Mouse (Mus musculus) adrenal gland, postnatal 25 days (tissue): ENCODE results near the gene Rassf2. TPM values are rescaled to one million over a fixed set of nuclear protein-coding genes. Genes with fewer than 3 reads are reported as not detected.

Experiments
- DNase-seq: peaks from one replicate; pipeline ENCODE4 v3.0.0; 2021; ENCODE audit warnings: mixed read lengths
- total RNA-seq: library from RNA; stranded (reverse); gene quantifications from 2 replicates; pipeline ENCODE4 v1.2.3, GENCODE M21; 2021

Rassf2 gene
- total RNA-seq, 1 experiment from 2014 or later = 5.6 TPM

DNA sequence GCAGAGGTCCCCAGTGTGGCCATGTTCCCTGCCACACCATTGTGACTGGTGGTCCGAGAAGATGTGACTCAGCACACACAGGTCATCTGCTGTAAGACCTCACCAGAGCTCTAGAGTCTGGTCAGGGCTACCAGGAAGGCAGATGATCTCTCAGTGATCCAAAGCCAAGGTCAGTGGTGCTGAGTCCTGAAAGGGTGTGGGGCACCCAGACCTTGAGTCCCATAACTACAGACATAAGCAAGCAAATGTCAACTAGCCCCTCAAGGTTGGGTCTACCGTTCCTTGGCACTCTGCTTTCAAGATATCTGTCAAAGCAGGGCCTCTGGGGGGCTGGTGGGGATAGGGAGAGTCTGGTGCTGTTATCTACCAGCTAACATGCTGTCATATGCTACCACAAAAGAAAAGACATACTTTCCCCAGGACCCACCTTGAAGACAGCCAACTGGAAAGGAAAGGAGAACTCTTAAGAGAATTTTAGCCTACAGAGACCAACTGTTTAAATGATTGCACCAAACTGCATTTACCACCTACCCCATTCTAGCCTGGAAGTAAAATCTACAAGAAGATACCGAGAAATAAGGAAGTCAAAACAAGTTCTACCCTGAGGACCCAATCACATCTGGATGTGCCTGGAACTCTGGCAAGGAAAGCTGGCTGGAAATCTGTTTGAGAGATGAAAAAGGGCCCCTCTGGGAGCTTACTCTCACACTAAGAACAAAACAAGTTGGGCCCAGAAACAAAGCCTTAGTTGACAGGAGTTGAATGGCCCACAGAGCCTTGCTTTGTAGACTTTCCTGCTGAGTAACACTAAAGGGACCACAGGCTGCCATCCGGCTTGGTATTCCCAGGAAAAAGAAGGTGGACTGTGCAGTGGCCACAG, 4.8 kb upstream of the Rassf2 start:
- no peak for DNase-seq

DNA sequence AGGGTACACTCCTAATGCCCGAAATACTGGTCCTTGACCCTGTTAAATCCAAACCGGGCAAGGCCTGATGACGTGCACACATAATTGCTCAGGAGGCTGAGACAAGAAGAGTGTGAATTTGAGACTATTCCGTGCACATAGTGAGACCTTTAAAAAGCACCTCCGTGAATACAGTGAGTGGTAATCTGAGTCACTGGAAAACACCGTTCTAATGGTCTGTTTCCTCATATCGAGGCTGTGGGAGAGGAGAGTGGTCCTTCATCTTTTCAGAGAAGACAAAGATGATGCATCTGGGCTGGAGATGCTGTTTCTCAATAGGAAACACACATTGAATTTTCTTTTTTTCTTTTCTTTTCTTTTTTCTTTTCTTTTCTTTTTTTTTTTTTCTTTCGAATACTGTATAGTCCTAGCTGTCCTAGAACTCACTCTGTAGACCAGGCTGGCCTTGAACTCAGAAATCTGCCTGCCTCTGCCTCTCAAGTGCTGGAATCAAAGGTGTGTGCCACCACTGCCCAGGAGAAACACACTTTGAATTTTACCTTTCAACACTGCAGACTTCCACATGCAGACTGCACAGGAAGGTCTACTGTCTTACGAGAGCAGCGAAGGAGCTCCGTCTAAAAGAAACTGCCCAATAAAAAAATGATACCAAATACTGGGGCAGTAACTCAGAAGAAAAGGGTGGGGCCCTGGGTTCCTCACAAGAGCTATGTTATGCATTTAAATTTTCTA, 1.5 kb upstream of the Rassf2 start:
- DNase-seq = no peak

DNA sequence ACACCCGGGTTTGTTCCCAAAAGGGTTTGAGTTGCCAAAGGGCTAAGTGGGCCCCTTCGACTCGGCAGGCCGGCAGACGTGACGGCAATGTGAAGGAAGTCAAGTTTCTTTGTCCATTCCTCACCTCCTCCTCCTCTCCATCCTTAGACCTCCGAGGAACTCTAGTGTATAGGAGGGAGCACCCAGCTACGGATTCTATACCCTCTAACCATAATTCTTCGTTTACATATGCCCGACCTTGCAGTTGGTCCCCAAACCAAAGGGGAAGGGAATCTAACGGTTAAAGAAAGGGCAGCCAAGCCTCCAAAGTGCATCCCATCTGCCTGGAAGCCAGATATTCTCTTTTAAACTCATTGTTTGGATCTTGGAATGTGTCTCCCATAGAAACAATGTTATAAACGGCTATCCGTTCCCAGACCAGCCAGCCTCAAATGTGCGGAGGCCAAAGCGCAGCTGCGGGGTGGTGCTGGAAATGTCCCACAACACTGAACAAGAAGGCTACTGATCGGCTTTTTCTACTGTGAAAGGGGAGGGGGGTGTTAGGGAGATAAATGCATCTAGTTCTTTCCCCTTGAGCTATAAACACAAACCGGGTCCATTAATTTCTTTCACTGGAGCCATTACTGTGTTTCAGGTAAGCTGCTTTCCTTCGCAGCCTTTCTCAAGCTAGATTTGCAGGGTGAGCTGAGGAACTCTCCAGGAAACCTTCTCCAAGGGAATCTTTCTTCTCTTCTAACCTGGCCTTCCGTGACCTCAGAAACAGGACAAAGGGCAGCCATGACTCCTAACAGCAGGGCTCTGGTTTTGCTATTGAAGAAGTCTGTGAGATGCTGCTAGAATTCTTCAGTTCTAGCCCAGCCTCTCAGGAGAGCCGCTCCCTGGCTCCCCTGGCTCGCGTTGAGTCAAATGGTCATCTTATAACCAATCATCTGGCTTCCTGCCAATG, 633 bp upstream of the Rassf2 start:
- no peak for DNase-seq

DNA sequence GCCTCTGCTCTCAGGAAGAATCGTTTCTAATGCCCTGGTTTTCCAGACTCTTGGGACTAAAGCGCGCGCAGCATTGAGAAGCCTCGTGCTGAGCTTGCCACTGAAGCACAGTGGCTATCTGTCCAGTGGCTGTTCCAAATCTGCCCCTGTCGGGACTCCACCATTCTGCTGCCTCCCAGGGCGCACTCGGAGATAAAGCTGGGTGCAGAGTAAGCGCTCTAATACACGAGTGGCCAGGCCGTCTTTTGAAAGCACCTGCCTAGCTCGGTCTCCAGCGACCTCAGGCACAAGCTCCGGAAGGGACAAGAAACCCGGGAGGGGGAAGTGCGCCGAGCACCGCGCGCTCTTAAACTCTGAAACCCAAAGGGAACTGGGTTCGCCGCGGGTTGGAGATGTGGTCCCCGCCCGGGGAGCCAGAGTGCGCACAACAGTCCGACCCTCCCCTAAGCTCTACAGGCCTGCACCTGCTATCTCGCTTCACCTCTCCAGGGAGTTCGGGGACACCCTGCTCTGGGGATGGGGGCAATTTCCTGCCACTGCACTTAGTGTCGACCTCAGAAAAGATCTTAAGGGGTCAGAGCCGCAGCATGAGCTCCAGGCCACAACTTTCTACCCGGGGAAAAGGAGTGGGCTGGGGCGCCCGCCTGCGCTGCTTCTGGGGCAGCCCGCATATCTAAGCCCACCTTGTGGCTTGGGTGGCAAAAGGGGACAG, 1.0 kb downstream of the Rassf2 start:
- peak; percentile 27 for DNase-seq

DNA sequence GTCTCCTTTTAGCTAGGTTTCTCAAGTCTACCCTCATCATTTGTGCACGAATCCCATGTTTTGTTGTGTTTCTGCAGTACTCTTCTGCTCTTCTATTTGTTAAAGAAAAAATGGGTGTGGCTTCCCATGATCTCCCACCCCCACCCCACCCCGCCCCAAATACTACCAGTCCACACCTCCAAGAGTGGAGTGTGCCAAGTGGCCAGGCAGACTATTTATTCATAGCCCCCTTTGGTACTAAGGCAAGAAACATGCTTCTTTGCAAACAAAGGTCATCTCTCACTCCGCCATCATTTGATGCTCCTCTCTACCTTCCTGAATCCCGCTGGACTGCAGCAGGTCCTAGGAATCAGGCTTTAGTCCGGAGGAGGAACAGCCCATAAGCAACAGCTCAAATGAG, 2.0 kb downstream of the Rassf2 start:
- DNase-seq = no peak

DNA sequence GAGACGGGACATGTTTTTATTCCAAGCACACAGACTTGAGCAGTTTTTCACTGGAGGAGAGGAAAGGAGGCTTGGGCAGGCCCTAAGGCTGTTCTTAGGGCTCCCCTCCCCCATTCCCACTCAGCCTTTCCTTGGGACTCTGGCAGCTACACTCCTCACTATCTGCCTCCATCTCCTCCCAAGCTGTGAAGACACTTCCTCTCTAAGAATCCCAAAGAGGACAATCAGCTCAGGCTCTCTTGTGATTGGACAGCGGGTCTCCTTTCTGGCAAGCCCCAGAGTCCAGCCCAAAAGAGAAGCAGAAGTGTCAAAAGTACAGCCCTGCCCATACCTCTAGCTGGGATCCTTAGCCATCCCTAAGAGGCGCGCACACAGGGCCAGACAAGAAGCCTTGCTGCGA, 2.7 kb downstream of the Rassf2 start:
- DNase-seq = no peak

DNA sequence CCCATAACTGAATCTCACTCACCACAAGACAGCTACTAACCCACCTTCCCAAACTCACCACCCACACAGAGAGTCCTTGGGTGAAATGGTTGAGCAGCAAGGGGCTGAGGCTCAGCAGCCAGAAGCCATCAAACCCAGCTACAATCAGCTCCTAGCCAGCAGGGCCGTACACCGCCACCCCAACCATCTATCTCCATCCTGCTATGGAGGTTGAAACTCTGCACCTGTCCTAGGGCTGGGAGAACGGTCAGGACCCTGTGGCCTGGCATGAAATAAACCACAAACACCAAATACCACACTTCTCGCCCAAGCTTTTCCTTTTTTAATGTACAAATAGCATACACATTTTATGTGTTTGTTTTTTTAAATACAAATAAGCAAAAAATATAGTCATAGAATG, 6.0 kb downstream of the Rassf2 start:
- DNase-seq = no peak

DNA sequence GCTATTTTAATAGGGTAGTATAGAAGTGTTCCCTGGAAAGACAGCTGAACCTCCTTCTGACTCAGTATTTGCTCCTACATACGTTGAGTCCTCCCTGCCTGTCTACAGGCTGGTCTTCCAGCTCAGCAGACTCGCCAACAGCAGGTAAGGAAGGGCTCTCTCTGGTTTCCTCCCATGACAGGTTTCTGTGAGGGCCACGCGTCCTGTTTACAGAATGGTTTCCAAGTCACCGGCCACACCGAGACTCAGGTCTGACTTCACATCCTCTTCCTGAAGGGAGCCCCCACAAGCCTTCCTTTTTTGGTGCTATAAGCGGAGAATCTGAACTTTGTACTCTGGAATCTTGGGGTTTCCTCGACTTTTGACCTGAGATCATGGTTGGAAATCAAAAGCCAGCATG, 7.4 kb downstream of the Rassf2 start:
- DNase-seq = no peak

DNA sequence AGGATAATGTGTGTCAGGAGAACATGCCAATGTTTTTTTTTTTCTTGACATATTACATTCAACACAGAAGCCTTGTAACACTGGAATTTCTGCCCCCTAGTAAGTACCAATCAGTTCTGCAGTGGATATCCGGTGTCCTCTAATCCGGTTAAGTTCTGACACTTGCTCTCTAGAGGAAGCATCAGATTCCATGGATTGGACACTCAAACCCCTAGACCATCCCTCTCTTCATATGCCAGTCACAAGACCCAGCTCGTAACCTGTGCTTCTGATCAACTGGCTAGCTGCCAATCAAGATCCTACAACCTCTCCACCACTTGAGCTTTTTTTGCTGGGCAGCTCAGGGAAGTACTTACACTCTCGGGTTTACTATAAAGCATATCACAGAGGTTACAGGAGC, 8.4 kb downstream of the Rassf2 start:
- DNase-seq = no peak

DNA sequence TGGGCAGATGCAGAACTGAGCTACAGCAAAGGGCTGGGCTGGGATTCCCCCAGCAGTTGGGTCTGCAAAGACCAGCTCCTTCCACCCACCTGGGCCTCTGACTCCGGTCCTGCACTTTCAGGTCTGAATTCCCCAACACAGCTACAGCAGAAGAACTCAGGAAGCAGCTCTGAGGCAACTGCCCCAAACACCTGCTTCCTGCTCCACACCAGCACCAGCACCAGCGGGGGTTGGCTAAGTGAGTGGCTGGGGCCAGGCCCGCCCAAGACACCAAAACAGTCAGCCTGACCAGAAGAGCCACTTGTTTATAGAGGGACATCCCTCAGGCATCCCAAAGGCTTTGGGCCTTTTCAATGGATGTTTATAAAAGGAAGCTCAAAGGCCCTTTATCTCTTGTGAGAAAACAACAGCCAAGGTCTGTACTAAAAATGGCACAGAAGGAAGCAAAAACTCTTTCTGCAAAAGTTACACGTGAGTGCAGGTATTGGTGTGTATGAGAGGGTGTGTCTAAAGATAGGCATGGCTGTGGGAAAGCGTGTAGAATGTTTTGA, 9.0 kb downstream of the Rassf2 start:
- no peak for DNase-seq

DNA sequence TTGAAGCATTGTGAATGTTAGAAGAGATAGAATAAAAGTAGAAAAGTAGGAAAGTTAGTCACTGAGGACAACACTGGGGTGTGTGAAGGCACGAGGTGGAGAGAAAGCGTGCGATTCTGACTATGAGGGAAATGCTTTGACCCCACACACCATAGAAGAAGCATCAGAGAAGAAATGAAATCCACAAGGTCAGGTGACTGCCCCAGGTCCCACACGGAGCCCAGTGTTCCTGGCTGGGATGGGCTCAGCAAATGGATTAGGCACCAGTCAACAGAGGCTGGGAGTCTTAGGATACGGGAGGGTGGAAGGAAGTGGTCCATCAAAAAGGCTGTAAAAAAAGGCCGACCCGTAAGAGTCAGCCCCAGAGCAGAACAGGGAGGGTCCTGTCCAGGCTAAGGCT, 9.6 kb downstream of the Rassf2 start:
- DNase-seq = no peak

DNA sequence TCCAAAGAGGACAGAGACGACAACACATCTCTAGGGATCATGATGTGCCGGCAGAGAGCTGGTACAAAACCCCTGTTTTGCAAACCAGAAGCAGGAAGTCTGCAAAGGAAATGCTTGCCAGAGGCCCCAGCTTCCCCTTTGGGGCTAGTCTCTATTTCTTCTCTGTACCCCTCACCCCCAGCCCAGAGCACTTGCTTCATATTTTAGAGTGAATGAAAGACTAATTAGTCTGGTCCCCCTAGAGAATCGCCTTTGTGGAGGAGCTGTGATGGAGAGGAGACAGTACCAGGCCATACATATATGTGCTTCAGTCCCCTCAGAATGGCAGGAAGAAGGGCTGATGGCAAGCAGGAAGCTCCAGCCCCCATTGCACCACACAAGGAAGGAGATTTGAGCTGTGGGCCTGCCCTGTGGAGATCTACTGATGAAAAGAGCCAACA, 10.7 kb downstream of the Rassf2 start:
- DNase-seq = no peak

DNA sequence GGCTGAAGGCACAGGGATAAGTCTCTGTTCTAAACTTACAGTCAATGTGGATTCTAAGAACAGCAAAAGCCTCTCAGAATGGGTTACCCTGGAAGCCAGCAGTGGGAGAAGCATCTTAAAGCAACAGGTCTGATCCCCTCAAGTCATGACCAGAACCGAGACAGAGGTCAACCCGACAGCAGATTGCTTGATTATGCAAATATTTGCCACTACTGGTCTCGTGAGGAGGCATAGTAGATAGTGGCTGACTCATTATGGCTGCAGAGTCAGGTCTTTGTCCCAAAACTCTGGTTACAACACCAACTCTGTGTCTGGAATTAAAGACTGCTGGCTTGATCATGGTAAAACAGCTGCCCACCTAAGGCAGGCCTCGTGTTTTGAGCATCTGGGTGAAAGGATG, 11.9 kb downstream of the Rassf2 start:
- DNase-seq = no peak

DNA sequence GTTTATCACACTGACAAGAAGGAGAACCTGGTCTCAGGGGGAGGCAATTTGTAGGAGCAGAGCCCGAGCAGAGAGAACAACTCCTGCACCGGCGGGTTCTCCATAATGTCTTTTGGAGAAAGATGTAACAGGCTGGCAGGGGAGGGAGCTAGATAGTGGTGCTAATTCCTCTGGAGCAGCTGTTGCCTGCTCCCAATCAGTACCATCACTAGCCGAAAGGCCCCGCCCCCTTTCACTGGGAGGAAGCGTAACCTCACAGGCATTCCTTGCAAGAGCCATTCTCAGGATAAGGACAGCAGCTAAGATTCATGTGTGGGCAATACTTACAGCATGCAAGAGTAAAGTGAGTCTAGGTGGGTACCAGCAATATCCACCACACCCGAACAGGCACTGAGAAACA, 12.4 kb downstream of the Rassf2 start:
- no peak for DNase-seq

DNA sequence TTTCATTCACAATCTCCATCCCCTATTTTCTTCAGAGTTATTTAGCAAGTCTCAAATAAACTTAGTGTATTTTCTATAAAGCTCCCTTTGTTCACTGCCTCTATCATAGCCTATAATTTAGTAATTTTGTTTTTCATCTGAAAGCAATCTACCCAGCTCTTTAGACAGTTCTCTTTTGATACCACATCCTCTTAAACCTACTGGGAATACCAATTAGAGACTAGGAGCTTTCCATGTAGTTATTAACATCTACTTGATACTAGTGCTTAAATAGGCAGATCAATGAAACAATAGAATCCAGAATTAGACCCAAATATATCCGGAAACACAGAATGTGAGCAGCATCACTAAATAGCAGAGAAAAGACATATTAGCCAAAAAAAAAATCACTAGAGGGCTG, 14.0 kb downstream of the Rassf2 start:
- DNase-seq = no peak

DNA sequence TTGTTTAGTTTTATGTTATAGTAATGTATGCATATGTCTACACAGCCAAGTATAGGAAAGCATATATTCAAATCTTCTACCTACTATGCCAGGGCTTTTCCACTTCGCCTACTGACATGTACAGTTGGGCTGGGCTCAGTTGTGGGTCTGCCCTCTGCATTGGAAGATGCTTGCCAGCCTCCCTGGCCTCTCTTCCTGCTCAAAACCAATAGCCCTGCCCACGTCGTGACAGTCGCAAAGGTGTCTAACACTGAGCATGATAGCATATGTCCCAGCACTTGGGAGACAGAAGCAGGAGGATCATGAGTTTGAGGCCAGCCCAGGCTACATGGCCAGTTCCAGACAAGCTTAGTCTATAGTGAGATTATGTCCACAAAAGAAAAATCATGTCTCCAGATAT, 16.9 kb downstream of the Rassf2 start:
- DNase-seq = no peak

DNA sequence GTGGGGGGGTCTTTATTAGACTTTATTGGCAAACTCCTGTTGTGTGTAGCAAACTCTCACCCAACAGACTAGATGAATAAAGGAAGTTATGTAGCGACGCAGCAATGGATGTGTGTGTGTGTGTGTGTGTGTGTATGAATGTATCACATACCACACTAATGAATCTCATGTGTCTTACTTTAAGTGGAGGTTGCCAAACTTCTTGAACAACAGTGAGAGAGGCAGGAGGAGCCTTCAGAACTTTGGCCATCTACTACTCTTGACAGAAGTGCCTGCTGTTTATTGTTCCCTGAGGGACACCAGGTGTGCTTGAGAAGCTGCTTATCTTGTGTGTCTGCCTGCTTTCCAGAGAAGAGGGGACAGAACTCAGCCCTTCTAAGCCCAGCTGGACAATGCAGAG, 19.3 kb downstream of the Rassf2 start:
- no peak for DNase-seq

DNA sequence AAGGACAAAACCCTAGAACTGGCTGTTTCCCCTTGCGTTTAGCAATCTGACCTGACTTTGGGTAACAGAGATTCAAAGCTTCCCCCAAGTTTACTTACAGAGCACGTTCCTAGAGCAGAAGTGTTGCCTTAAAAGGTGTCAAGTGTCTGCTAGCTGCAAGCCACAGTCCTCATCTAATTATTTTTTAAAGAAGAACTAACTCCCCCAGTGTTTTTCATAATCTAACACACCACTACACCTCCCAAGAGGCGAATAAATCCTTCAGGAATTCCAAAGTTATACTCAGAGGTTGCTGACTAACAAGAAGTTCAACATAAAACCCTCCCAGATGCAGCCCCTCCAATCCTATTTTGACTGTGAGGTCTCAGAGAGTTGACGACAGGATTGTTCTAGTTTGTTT, 21.9 kb downstream of the Rassf2 start:
- no peak for DNase-seq

DNA sequence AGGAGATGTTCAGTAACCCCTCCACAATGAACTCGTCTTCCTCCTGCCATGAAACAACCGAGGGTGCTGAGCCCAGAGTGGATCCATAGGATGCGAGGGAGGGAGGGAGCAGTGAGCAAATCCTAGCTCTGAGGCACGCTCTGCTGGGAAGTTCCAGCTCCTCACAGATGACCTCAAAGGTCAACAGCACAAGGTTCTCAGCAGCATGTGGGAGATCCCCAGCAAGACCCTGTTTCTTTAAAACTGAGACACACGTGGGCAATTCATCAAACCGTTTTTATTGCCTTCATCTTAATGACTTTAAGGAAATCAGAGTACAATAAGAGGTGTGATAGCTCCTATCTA, 22.6 kb downstream of the Rassf2 start:
- DNase-seq = no peak

DNA sequence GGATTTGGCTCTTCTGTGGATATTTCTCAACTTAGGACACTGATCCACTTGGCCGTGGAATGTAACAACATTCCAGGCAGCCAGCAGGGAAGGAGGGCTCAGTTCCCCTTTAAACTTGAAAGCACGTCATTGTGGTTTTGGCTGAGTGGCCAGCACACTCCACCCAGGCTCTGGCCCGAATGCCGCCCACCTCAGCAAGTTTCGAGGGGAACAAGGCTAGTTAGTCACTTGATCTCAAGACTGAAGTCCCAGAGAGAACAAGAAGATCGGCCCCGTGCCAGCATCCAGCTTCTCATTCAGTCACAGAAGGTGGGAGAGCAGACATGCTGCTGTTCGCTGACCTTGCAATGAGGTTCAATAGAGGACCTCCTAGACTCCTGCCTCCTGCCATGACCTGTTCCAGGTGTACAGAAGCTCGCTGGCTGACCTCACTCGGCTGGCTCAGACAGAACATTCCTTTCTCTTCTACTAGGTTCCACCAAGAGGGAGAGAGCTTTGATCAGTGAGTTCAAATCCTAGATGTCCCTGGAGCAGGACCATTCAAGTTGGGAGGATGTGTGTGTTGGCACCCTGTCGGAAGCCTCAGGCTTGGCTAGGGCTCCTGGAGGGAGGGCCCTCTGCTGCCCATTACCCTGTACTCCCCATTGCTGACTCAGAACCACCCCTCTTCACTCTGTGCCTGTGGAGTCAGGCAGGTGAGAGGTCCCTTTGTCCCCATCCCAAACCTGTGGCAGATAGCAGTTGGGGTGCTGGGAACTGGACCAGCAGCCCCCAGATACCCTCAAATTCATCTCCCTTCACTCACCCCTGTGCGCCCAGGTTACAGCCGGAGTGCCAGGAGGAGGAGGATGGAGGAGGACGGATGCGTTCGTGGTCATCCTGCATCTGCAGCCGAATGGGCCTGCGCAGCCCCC, 23.2 kb downstream of the Rassf2 start:
- DNase-seq = peak; percentile 18

DNA sequence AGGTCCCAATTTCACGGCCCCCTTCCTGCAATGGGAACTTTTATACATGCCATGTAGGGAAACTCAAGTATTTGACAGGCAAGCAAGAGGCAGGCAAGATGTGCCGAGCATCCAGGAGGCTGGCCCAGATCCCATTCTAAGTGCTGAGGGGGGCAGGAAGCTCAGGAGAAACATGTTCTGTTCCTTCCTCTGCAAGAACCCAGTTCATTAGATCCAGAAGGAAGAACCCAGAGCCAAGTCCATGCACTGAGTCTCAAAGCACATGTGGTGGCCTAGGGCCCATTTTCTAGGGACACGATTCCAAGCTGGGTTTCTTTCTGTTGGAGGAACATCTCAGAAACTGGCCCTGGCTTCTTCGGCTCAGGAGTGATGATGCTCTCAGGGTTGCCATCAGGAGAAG, 24.6 kb downstream of the Rassf2 start:
- DNase-seq = no peak
